Mouse (Mus musculus): ENCODE data around the gene St5. TPM values are rescaled to one million over a fixed set of nuclear protein-coding genes. Genes with fewer than 3 reads are reported as not detected.

The St5 gene
- total RNA-seq, 1 experiment from 2014 or later: 11.9 TPM

DNA sequence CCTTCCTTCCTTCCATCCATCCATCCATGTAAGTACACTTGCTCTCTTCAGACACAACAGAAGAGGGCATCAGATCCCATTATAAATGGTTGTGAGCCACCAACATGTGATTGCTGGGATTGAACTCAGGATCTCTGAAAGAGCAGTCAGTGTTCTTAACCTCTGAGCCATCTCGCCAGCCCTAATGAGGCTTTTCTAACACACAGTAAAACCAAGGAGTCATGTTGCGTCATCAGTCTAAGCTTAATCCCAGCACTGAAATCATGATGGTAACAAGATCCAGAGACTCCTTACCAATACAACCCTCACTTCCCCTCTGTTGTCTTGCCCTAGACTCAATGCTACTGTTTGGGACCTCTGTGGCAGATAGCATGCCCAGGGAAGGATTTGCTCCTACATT, 157.2 kb downstream of the St5 start:
- ATAC-seq (replicated peaks; ENCODE audit: insufficient number of reproducible peaks, low FRiP score, low TSS enrichment, poor library complexity, severe bottlenecking): no peak

DNA sequence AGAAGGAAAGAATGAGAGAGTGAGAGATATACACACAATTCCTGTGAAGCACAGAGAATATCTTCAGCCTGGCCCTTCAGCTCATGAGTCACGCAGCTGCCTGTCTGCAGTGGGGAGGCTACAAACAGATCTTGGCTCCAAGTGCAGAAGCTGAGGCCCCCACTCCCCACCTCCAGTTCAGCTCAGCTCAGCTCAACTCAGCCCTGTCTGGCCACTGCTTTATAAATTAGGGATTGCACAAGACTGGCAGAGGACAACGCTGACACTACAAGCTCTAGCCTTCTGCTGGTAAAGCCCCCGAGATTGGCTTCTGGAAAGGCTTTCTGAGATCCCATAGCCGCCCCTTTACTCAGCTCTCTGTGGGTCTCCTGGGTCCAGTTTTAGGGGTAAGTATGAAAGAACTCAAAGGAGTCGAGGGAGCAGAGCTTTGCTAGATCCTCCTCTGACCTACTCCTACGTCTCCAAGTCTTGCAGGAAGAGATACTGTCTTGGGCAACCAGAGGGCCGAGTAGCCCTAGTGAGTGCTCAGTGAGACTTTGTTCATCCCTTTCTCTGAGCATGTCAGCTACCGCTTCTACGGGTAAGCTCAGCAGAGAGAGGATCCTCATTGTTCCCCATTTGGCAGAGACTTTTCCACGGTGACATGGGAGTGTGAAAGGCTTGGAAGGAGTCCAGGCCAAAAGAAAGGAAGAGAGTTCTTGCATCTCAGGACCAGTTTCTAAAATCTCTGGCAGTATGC, 158.0 kb downstream of the St5 start:
- no peak for ATAC-seq (replicated peaks; ENCODE audit: insufficient number of reproducible peaks, low FRiP score, low TSS enrichment, poor library complexity, severe bottlenecking)

GRCm38 (mm10) chr7:109544792-109545191, 158.6 kb downstream of the St5 start:
- ATAC-seq (replicated peaks; ENCODE audit: insufficient number of reproducible peaks, low FRiP score, low TSS enrichment, poor library complexity, severe bottlenecking): no peak

GRCm38 (mm10) chr7:109542364-109542628, 161.1 kb downstream of the St5 start:
- no peak for ATAC-seq (replicated peaks; ENCODE audit: insufficient number of reproducible peaks, low FRiP score, low TSS enrichment, poor library complexity, severe bottlenecking)

- ATAC-seq (replicated peaks; ENCODE audit: insufficient number of reproducible peaks, low FRiP score, low TSS enrichment, poor library complexity, severe bottlenecking): no peak
These were observed 161.6 kb downstream of the St5 start for GRCm38 (mm10) chr7:109541609-109542363.

GRCm38 (mm10) chr7:109540902-109541301, 162.5 kb downstream of the St5 start:
- no peak for ATAC-seq (replicated peaks; ENCODE audit: insufficient number of reproducible peaks, low FRiP score, low TSS enrichment, poor library complexity, severe bottlenecking)

- ATAC-seq (replicated peaks; ENCODE audit: insufficient number of reproducible peaks, low FRiP score, low TSS enrichment, poor library complexity, severe bottlenecking): no peak
These were observed 166.9 kb downstream of the St5 start for GRCm38 (mm10) chr7:109536451-109536946.

GRCm38 (mm10) chr7:109534921-109535320, 168.5 kb downstream of the St5 start:
- ATAC-seq (replicated peaks; ENCODE audit: insufficient number of reproducible peaks, low FRiP score, low TSS enrichment, poor library complexity, severe bottlenecking): no peak

DNA sequence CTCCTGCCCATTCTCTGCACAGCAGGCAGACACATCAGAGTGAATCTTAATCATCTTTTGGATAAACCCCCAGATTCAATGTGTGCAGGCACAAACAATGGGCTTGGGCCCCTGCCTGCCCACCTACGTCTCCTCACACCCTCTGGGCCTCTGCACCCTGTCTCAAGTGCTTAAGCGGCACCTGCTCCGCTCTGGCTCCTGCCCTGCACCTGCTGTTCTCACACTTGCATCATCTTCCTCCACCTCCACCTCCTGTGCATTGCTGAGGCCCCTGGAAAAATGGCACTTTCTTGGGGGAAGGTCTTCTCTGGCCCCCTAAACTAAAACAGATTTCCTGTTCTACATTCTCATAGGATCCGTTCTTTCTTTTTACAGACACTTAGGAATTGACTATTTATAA, 169.5 kb downstream of the St5 start:
- ATAC-seq (replicated peaks; ENCODE audit: insufficient number of reproducible peaks, low FRiP score, low TSS enrichment, poor library complexity, severe bottlenecking): no peak

- ATAC-seq (replicated peaks; ENCODE audit: insufficient number of reproducible peaks, low FRiP score, low TSS enrichment, poor library complexity, severe bottlenecking): no peak
These were observed 170.3 kb downstream of the St5 start for GRCm38 (mm10) chr7:109533129-109533528.

GRCm38 (mm10) chr7:109532691-109533090, 170.7 kb downstream of the St5 start:
- ATAC-seq (replicated peaks; ENCODE audit: insufficient number of reproducible peaks, low FRiP score, low TSS enrichment, poor library complexity, severe bottlenecking): no peak

GRCm38 (mm10) chr7:109531501-109531900, 171.9 kb downstream of the St5 start:
- ATAC-seq (replicated peaks; ENCODE audit: insufficient number of reproducible peaks, low FRiP score, low TSS enrichment, poor library complexity, severe bottlenecking): no peak

- ATAC-seq (replicated peaks; ENCODE audit: insufficient number of reproducible peaks, low FRiP score, low TSS enrichment, poor library complexity, severe bottlenecking): no peak
These were observed 173.7 kb downstream of the St5 start for GRCm38 (mm10) chr7:109529741-109530140.

GRCm38 (mm10) chr7:109528356-109528755, 175.0 kb downstream of the St5 start:
- no peak for ATAC-seq (replicated peaks; ENCODE audit: insufficient number of reproducible peaks, low FRiP score, low TSS enrichment, poor library complexity, severe bottlenecking)

DNA sequence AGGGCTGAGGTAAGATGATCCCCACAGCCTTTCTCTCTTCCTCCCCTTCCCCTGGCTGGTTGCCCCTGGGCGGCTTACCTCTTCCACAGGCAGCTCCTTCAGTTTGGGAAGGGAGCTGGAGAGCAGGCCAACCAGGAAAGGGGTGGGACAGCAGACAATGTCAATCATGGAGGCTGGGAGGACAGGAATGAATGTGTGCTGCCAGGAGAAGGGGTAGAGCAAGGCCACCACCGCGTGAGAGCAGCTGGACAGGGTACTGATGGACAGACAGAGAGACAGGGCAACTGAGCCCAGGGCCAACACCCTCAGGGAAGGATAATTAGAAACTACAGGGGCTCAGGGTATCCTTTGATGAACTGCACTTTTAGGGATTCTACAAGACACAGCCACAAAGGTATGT, 175.9 kb downstream of the St5 start:
- ATAC-seq (replicated peaks; ENCODE audit: insufficient number of reproducible peaks, low FRiP score, low TSS enrichment, poor library complexity, severe bottlenecking): no peak

DNA sequence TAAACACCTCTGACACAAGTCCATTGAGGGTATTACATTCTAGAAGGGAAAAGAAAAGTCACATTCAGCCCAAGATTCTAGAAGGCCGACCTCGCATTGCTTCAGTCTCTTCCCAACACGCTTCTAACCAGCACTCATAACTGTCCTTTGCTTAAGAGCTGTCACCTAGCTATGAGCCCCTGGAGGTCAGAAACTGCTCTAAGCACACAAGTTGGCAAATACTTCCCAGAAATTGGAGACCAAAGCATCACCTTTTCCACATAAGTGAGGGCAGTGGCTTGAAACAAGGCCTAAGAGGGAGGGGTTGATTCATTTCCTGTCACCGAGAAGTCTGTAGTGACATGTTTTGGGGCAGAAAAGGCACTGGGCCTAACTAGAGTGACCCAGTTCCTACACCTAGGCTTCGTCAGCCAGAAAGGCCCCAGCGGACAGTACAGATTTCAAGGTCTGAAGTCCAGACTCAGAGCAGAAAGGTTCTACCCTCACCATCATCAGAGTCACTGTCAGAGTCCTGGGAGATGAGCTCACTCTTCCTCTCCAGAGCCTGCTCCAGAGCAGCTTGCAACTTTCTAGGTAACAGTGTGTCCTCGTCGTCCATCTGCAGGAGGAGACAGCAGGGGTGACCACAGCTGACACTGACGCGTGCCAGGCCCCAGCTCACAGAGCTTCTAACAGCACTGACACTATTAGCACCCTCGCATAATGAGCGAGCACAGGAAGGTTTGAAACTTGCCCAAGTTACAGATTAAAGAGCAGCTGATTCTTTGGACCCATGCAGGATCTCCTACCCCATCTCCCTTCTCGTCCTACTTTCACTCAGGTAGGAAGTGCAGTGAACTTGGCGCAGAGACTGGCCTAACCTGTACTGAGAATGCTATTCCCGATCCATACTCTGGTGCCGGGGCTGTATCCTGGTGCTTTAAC, 177.4 kb downstream of the St5 start:
- ATAC-seq (replicated peaks; ENCODE audit: insufficient number of reproducible peaks, low FRiP score, low TSS enrichment, poor library complexity, severe bottlenecking): no peak

GRCm38 (mm10) chr7:109524763-109525162, 178.6 kb downstream of the St5 start:
- no peak for ATAC-seq (replicated peaks; ENCODE audit: insufficient number of reproducible peaks, low FRiP score, low TSS enrichment, poor library complexity, severe bottlenecking)

GRCm38 (mm10) chr7:109524442-109524744, 179.0 kb downstream of the St5 start:
- ATAC-seq (replicated peaks; ENCODE audit: insufficient number of reproducible peaks, low FRiP score, low TSS enrichment, poor library complexity, severe bottlenecking): no peak

- no peak for ATAC-seq (replicated peaks; ENCODE audit: insufficient number of reproducible peaks, low FRiP score, low TSS enrichment, poor library complexity, severe bottlenecking)
These were observed 179.5 kb downstream of the St5 start for GRCm38 (mm10) chr7:109523741-109524441.

Measured in monocyte, adult 5-6 weeks (primary cell).